Mouse (Mus musculus) induced T-regulatory cell, adult 2 months (primary cell): ENCODE data around the gene Phxr2.
A peak's percentile ranks its signal among the peaks of the same experiment; 100 is the strongest.

Source experiments
- DNase-seq: peaks from one replicate; pipeline ENCODE4 v3.0.0-alpha.2; 2012; ENCODE audit warnings: low read depth

The Phxr2 gene

GRCm38 (mm10) chr10:99093364-99093763, 32.8 kb downstream of the Phxr2 start:
- no peak for DNase-seq

GRCm38 (mm10) chr10:99089906-99090305, 36.2 kb downstream of the Phxr2 start:
- DNase-seq, result no peak

GRCm38 (mm10) chr10:99086029-99086428, 40.1 kb downstream of the Phxr2 start:
- DNase-seq, result no peak

- no peak for DNase-seq
Observed at GRCm38 (mm10) chr10:99085240-99085587, 40.9 kb downstream of the Phxr2 start.

GRCm38 (mm10) chr10:99084397-99085239, 41.5 kb downstream of the Phxr2 start:
- DNase-seq, result peak; percentile 87

GRCm38 (mm10) chr10:99083431-99084003, 42.6 kb downstream of the Phxr2 start:
- no peak for DNase-seq

GRCm38 (mm10) chr10:99081569-99081990, 44.5 kb downstream of the Phxr2 start:
- peak; percentile 37 for DNase-seq

- no peak for DNase-seq
Observed at GRCm38 (mm10) chr10:99078621-99079020, 47.5 kb downstream of the Phxr2 start.

- no peak for DNase-seq
Observed at GRCm38 (mm10) chr10:99076113-99076895, 49.8 kb downstream of the Phxr2 start.
